Mouse (Mus musculus): ENCODE measurements around the gene Prrxl1. TPM values are rescaled to one million over a fixed set of nuclear protein-coding genes. Genes with fewer than 3 reads are reported as not detected.

The Prrxl1 gene
- under 1 TPM in 3 of 4 experiments, not detected in 1; 0.21 to 0.54 (median 0.25) TPM for total RNA-seq (2022)

DNA sequence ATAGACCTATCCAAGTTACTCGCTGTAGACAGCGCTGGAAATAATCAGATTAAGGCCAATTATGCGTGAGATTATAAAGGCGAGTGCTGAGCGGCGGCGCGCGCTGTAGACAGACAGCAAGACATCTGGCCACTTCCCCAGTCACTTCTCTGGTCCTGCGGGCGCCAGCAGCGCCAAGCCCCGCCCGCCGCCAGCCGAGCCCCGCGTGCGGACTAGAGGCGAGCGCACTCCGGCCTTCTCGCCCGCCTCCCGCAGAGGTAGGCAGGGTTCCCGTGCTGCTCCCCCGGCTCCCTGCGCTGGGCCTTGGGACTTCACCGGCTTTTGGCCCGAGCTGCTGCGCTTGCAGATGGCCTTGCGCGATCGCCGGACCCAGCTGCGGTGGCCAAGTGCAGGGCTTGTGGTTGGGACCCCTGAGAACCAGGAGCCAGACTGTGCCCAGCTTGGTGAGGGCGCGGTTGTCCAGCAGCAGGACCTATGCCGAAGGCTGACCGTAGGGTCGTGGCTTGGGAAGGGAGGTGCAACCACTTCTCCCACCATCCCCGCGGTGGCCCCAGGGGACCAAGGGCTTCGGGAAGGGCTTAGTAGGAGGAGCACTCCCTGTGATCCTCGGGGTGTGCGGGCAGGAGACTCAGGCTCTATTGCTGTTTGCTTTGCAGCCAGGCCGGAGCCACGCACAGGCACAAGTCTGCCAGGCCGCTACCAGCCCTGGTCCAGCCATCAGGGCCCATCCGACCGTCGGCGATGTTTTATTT lies at the start of gene Prrxl1:
Gene Prrxl1 (plus strand): TSS at position 118 of the 752 bp plus-strand sequence.
- DNase-seq (ENCODE audit: low spot score in 2 of 2) = no peak

DNA sequence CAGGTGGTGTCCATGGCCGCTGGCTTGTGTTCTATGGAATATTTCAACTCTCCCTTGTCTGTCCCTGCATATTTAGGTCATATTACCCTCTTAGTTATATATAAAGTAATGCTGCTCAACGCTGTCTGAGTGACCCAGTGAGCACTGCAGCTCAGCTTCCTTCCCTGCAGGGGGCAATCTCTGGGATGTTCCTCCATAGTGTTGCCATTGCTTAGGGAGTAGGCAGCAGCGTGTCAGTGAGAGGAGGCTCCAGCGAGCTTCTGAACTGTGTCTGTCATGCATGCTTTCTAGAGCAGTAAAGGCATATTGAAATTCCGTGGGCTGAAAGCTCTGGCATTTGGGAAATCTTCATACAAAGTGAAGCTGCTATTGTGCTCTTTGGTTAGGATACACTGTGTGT lies 47.4 kb upstream of the Prrxl1 start:
- no peak for DNase-seq (ENCODE audit: low spot score in 2 of 2)

DNA sequence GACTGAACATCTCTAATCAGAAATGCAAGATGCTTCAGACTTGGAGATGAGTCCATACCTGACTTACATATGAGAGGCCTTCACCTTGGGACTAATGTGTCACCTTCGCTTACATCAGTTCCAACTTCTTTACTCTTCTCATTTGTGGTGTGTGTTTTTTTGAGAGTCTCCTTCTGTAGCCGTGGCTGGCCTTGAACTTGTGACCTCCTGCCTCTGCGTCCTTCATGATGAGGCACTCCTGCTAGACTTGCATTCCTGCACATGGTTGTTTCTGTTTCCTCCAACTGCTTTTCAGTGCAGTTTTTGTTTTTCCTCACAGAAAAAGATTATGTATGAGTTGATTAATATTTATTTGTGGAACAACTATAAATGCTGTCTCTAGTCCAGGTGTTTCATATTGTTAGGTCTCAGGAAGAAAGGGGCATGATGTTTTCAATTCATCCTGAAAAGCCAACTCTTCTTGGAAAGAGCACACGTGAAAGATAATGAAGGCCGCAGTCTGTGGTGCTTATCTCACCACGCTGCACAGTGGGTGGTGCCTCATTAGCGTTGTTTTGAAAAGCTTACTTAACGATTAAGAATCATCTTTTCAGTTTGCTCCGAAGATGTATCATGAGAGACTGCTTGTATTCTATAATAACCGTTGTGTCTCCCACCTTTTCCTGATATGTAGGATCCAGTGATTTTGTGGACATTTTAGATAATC lies 45.9 kb upstream of the Prrxl1 start:
- no peak for DNase-seq (ENCODE audit: low spot score in 2 of 2)

DNA sequence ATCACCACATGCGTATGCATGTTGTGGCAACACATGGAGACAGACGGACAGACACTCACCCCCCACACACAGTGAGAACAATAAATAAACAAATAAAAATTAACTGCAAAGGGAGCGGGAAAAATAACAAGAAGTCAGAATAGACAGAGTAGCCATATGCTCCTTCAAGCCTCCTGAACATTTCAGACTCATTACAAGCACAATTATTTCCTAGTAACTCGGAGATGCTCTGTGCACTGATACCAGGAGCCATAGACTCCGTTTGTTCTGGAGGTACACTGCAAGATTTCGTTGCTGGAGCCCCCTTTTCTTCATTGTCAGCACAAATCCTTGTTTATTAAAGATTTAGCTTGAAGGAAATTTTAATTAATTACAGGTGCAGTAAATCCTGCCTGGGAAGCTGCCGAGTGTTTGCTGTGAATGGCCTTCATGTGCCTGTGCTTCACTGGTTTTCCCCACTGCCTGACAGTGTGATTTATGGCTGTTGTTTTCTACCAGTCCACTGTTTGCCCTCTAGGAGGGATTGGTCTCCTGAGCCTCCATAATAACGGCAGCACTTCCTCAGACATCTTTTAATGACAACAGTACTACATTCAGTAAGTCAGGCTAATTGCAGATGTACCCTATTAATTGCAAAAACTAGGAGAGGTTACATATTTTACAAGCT lies 44.2 kb upstream of the Prrxl1 start:
- DNase-seq (ENCODE audit: low spot score in 2 of 2) = no peak

DNA sequence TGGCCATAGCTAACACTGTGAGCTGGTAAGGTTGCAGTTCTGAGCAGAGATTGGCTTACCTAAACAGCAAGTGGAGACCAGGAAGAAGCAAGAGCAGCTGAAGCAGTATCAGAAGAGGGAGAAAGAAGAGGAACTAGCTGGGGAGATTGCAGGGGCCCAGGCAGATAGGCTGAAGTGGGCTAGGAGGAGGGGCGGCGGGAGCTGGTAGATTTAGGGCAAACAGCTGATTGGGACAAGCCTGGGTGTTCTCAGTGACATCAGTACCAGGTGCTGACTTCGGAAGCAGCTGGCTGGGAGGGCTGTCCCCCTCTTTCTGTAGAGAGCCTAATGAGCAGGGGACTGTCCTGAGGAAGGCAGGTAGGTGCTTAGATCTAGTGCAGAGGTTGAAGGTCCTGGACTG lies 37.8 kb upstream of the Prrxl1 start:
- no peak for DNase-seq (ENCODE audit: low spot score in 2 of 2)

DNA sequence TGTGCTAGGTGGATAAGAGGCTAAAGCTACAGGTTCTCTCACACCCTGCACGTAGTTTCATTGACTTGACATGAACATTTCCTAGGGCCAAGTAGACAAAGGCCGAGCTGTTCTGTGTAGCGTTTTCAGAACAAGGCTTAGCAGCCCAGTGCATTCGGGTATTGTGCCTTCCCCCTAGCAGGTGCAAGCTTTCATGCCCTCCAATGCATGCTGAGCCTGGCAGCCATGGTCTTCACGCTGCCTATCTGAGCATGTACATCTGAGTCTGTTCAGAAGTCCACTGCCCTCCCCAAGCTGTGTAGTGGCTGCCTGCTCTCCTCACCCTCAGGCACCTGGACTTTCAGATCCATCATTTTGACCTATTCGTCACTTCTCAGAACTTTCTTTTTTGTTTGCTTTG lies 35.5 kb upstream of the Prrxl1 start:
- DNase-seq (ENCODE audit: low spot score in 2 of 2) = no peak

DNA sequence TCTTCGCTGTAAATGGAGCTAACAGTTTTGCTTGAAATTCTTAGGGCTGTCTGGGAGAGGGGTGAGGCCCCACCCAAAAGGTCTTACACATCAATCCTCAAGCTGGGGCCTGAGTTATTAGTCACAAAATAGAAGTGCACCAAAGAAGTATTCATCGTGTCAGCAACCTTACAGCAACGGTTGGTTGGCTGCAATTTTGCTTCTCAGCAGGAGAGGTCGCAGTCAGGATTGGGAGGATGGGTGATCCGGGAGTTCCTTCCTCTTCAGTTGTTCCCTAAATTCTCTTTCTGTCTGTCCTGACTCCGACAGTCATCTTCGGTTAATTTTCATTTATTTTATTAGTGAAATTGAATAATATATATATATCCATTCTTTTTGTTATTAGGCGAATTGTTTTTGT lies 26.7 kb upstream of the Prrxl1 start:
- no peak for DNase-seq (ENCODE audit: low spot score in 2 of 2)

DNA sequence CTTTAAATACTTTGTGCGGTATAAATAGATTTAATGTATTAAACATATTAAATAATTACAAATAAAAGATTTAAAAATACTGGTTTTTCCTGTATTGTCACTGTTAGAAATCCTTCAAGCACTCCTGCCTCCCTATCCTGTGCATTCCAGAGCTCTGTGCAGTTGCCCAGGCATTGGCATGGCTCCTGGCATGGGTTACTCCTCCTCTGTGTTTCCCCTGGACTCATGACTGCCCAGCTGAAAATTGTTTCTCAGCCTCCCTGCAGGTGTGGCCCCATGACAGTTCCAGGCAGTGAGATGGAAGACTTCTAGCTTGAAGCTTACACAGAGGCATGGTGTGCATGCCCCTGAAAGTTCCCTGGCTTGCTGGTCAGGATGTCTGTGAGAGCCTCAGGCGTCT lies 20.8 kb upstream of the Prrxl1 start:
- no peak for DNase-seq (ENCODE audit: low spot score in 2 of 2)

DNA sequence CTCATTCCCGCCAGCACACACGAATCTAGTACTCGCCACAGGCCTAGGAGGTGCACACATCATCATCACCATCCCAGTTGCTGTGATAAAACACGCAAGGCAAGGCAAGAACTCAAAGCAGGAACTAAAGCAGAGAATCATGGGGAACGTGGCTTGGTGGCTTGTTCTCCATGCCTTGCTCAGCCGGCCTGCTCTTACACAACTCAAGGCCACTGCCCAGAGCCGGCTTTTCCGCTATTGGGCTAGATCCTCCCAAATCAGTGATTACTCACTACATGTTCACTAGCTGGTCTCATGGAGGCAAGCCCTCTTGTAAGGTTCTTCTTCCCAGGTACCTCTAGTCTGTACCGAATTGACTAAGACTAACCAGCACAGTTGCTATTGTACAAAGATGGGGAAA lies 15.5 kb upstream of the Prrxl1 start:
- DNase-seq (ENCODE audit: low spot score in 2 of 2) = no peak

DNA sequence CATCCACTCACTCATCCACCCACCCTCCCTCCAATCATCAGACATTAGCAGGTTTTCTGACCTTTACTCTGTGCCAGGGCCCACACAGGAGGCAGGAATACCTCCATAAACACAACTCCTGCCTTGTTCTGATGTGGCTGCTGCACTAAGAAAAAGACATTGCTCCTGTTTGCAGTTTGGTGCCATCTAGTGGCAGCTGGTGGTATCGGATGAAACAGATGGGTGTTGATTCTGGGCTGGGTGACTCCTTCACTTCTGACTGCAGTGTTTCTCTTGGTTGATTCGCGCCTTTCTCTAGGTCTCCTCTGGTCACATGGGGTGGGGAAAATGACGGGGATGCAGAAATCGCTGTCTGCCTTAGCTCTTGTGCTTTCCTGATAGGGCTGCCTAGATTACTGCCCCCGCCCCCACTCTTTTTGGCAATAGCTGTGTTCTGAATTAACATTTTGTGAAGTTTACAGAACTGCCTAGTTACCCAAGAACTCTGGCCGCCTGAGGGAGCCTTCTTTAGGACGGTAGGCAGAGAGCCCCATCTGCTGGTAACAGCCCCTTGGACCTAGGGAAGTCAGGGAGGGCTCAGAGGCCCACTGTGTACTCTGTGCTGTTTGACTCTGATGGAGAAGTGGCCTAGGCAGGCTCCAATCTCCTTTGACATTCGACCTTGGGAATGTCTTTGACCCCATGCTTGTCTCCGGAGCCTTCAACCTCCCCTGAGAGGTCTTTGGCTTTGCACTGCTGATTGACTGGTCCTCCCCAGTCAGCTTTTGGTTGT lies 12.0 kb upstream of the Prrxl1 start:
- DNase-seq (ENCODE audit: low spot score in 2 of 2) = peak; percentile 43 to 86

DNA sequence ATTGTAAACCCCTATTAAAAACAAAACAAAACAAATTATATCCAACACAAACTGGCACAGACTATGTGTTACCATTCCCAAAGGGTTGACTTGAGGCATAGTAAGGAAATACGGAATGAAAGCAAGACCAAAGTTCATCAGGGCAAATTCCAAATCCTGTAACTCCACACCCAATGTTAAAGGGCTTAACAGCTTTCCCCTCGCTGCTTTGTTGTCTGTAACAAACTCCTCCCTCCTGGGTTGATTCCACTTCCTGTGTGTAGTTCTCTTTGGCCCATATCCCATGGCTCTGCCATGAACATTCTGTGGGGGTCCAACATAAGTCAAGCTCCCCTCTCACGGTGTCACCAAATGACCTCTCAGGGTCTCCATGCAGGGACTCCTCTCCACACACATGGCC lies 8.8 kb upstream of the Prrxl1 start:
- no peak for DNase-seq (ENCODE audit: low spot score in 2 of 2)

DNA sequence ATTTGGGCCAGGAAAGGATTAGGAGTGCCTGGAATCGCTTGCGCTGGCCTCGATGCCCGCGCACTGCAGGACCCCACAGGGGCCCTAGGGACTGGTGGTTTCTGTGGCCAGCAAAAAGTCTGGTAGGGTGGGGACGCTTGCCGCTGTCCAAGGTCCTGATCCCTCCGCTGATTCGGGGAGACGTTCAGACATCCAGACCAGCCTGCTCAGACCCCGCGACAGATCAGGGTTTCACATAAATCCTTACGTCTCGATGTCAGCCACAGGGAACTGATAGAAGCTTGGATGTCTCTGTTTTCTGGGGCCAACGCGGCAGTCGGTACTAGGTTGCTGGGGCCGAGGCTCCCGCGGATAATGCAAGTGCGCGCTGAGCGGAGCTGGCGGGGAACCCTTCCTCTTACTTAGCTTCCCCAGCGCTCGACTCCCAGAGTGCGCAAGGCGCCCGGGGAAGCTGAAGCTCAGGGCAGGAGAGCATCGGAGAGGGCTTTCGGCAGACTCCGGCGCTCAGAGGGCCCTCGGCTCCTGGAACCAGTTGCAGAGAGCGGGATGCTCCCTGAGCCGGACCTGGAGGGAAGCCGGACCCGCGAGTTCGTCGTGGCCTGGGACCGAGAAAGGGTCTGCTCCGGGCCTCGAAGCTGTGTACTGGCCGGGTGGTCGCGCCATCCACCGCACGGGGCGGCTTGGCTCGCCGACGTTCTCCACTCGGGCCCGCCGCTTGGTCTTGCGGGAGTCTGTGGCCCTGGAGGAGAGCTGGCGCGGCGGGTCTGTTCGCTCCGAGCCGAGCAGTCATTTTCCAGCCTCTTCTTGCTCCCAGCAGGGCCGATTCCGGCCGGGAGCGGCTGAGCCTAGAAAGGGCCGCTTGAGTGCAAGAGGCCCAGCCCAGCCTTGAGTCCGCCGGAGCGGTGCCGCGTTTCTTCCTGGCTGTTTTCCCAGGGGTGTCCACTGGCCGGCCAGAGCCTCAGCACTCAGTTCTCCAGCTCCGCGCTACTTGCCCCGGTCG lies 1.7 kb upstream of the Prrxl1 start:
- DNase-seq (ENCODE audit: low spot score in 2 of 2) = no peak

DNA sequence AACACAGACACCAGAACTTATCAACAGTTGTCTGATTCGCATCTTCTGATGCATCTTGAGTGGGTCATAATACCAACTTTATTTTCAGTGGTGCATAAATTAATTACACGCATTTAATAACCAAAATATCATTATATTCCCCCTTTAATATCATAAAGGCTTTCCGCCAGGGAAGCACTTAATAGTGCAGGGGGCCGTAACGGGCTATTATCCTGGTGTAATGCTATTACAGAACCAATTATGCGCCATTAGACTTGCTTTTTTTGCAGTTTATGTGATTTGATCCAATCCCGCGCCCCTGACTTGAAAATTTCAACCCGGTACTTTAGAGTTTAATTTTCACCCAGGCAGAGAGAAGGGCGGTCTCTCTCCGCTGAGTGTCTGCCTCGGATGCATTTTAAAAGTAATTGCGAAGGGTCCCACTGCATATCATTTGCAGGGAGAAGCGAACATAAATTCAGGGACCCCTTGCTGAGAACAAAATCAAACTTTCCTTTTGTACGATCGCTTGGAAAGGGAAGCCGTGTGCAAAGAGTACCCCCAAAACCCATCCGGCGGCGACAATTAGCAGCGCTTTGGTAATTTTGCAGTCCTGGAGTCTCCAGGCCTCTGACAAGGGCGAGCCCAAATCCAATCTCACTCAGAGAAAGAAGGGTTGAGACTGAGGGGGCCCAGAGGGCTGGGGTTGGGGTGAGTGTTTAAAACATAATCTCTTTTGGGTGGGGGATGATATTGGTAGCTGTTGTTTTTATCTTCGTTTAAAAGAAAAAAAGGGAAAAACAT lies 579 bp upstream of the Prrxl1 start:
- DNase-seq (ENCODE audit: low spot score in 2 of 2) = no peak

DNA sequence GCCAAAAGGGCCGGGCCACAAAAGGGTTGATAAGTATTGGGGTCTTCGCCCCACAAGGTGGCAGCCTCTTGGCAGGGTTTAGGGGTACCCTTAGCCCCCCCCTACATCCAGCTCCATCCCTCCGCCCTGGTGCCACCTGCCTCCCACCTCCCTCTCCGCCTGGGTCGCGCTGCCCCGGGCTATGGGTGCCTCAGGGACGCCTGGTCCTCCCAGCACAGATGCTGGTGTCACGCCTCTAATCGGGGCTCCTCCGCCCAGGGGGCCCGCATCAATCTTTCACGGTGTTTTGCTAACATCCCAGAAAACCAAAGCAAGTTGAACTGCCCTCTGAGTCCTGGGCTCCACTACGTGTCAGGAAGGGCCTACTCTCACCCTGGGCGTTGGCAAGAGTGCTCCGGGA lies 903 bp downstream of the Prrxl1 start:
- no peak for DNase-seq (ENCODE audit: low spot score in 2 of 2)

DNA sequence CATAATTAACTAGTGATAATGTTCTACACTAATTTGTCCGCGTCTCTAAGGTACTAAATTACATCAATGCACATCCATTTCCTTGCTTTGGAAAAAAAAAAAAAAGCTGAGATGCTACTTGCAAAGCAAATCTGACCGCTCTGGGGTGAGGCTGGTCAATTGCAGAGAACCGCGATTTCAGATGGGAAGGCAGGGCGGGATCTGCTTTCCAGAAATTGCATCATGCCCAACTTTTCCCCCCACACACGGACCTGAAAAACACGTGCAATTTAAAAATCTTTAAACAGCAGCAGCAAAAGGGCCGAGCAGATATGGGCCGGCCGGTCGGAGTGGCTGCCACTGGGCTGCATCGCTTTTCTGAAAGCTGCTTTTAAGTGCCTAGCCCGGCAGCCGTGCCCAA lies 6.3 kb downstream of the Prrxl1 start:
- no peak for DNase-seq (ENCODE audit: low spot score in 2 of 2)

DNA sequence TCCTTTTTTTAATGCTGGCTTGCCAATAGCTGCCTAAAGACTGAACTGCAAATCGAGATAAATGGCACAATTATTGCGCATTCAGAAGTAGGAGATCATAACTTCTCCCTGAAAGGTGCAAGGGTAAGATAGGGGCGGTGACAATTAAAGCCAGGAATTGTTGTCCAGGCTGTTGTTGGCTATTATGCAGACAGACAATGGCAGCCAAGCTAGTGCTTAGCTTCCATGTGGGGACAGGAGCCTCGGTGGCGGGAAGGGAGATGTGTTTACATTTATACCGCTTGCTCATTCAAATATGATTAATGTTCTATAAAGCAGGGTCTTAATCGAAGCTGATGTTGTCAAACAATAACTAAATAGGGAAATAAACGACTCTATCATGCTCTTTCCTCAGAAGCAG lies 7.1 kb downstream of the Prrxl1 start:
- DNase-seq (ENCODE audit: low spot score in 2 of 2) = no peak

DNA sequence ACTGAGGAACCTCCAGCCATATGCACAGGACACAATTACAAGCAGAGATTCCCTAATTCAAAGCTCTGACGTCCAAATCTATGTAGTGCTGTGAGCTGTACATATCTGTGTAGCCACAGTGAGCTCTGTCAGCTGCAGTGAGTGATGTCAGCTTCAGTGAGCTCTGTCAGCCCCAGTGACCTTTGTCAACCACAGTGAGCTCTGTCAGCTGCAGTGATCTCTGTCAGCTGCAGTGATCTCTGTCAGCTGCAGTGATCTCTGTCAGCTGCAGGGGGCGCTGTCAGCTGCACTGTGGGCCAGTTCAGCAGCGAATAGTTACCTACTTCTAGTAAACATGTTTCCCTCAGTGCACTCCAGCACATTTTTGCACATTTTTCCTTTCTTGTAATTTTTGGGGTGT lies 10.2 kb downstream of the Prrxl1 start:
- peak in 1 of 2 experiments; percentile 45 for DNase-seq (ENCODE audit: low spot score in 2 of 2)

DNA sequence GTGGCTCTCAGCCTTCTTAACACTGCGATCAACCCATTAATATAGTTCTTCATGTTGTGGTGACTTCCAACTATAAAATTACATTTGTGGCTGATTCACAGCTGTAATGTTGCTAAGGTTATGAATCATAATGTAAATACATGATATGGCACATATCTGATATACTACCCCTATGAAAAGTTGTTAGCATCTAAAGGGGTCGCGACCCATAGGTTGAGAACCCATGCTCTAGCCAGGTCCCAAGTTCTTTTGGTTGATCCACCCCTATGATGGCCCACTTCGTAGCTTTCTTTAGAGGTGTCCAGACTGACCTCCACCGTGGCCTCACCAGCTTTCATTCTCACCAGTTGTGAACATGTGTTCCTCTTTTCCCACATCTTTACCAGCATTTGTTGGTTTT lies 18.0 kb downstream of the Prrxl1 start:
- no peak for DNase-seq (ENCODE audit: low spot score in 2 of 2)

DNA sequence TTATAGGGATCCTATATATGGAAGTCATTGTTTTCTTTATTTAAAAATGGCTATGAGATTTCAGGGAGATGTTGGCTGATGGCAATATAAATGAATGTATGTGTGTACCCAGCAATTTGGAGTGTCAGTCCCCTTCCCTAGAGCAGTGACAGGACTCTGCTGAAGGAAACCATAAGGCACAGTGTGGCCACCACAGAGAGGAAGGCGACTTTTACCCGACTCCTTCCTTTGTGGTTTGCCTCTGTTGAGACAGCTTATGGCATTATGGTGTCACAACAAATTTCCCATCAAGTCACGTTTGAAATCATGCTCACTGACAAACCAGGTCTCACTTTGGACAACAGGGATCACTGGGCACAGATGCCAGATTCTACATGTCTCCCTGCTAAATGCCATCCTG lies 25.0 kb downstream of the Prrxl1 start:
- DNase-seq (ENCODE audit: low spot score in 2 of 2) = no peak

DNA sequence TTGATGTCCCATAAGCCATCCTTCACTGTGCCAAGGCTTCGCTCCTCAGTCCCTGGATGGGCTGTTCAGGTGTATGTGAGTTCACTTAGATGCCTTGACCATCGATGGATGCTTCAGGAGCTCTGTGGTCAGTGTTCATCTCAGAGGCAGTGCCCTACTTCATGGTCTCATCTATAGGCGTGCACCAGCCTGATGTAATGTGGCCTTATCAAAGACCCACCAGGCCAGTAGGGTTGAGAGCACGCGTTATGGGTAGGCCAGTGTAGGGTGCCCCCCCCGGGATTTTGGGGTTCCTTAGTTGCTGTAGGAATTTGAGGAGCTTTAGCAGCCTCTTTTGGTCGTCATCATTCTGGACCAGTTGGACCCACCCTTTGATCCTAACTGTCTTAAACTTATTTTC lies 25.6 kb downstream of the Prrxl1 start:
- no peak for DNase-seq (ENCODE audit: low spot score in 2 of 2)

Data from layer of hippocampus, adult 8-10 months (tissue).